Mouse (Mus musculus) right cerebral cortex, adult 2 months (tissue): ENCODE measurements around the gene Rtp2.
"Not testable (repeated sequence)": the region's sequence is repeated elsewhere in the genome, so short reads cannot be mapped to it uniquely, and the experiment has no call there.

ENCODE experiments used
- DNase-seq, 2 experiments: peaks; one replicate each; pipeline ENCODE4 v3.0.0; 2021 to 2022; ENCODE audit warnings: low spot score in 2 of 2

Gene Rtp2

DNA sequence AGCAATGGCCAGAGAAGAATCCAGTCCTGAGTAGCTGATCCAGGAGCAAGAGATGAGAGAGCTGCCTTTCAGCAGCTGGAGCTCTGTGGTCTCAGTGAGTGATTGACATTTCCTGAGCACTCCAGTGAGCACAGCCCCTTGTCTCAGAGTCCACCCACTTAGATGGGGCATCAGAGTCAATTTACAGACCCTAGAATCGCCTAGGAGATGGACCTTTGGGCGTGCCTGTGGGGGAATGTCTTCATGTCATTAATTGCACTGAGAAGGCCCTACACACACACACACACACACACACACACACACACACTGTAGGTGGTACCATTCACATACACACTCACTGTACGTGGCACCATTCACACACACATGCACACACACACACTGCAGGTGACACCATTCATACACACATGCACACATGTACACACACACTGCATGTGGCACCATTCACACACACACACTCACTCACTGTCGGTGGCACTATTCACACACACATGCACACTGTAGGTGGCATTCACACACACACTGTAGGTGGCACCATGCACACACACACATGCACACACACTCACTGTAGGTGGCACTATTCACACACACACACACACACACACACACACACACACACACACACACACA is 20.0 kb upstream of the Rtp2 start:
- DNase-seq, result no peak

DNA sequence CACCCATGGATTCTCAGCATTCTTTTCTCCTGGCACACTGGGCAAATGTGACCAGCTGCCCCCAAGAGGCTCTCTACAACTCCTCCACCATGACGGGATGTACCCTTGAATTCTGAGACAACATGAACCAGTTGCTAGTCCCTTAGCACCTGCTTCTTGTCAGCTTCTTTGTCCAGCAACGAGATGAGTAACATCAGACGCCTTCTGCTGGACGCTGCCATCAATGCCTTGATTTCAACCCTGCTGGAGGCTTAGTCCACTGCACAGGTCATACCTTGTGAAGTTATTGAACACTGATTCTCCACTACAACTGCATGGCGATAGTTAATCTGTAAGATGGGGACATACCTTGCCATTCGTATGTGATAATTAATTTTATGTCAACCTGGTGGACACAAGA is 15.5 kb upstream of the Rtp2 start:
- no peak for DNase-seq

DNA sequence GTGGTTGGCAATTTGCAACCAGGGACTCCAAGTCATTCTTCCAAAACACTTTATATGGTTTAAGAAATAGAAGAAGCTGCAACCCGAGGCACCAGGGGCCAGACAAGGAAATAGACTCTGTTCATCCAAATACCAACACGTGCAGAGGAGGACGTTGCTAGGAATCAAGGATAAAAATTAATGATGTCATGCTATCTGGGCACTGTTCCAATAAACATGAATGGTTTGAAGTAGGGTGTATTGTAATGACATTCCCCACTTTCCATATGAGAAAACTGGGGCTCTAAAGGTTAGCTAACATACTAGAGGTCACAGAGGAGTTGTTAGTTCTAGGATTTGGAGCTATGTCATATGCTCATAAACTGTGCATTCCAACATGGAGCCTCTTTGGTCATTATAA is 12.6 kb upstream of the Rtp2 start:
- no peak for DNase-seq

DNA sequence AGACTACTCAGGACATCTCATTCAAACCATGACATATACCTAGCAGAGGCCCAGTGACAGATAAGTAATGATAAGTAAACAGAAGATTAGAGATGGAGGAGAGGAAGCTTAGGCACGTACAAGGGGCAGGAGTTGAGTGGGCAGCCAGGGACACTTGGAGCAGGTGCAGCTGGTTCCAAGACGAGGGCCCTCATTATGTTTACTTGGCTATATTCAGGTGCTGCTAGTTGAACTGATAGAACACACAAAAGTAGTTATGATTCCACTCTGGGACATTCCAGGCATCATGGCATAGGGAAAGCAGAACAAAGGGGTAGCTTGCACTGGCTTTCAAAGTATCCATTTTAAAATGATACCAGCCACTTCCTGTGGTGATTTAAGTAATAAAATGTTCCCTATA is 2.2 kb upstream of the Rtp2 start:
- no peak for DNase-seq

DNA sequence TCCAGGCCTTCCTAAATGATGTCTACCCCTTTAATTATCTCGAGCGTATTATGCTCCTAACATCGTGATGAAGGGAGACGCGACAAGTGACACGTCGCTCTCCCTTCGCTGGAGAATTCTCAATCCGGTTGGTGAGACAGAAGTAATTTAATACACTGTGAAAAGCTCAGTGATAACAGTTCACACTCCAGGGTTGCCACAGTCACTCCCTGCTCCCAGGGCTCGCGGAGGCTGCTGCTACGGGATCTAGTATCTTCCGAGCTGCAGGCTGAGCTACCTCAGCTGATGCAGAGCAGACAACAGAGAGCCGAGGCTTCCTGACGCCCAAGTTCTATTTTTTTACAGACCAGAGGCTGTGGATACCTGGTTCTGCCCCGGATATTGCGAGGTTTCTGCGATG is 919 bp downstream of the Rtp2 start:
- DNase-seq, result no peak

DNA sequence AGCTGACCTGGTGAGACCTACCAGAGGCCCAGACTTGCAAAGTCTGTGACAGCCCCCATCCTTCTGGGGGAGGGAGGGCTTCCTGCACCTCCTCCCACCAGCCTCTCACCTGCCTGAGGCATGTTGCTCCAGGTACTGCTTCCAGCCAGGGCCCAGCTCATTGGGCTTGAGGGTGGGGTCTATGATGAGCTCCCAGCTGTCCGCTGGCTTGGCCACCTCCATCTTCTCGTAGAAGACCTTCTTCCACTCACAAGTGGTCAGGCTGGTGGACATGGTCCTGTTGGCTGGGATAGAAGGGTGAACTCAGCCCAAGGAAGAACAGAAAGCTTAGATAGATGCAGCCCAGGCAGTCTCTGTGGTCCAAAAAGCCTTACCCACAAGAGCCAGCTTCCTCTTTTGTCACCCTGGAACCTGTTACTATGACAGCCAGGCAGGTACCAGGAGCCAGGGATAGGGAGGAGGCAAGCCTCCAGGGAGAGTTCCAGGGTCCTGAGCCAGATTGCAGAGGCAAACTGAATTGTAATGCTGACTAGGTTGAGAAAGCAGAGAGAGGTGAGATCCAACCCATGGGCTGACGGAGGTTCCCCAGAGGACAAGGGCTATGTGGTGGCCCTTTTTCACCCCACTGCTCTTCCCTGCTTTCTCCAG is 1.6 kb downstream of the Rtp2 start:
- no peak for DNase-seq

DNA sequence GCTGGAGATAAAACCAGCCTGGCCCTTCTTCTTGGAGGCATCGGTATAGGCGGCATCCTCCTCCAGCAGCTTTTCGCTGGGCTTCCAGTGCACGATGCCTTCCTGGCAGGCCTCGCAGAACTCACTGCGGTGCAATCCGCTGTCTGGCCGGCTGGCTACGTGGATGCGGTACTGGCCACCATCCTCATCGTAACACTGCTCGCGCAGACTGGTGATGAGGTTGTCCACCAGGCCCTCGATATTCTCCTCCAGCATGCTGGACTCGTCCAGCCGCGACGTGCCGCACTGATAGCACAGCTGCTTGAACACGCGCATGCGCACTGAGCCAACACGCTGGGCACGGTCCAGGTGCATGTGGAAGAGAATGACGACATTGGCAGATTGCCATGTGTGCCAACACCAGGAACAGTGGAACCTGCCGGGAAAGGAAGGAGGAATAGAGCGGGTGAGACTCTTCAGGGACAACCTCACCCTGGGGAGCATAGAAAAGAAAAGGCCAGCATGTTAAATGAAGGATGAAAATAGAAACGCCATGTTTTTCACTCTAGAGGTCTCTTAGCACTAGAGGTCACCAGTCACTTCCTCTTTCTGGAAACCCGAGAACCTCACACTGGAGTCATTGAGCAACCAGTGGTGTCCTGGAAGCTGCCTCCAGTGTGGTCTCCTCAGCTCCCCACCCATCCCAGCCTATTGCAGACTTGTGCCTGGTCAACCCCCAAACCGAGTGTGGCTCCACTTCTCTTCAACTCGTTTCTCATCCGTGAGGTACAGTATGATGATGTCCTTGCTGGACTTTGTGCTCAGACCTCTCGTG is 4.7 kb downstream of the Rtp2 start:
- no peak for DNase-seq

DNA sequence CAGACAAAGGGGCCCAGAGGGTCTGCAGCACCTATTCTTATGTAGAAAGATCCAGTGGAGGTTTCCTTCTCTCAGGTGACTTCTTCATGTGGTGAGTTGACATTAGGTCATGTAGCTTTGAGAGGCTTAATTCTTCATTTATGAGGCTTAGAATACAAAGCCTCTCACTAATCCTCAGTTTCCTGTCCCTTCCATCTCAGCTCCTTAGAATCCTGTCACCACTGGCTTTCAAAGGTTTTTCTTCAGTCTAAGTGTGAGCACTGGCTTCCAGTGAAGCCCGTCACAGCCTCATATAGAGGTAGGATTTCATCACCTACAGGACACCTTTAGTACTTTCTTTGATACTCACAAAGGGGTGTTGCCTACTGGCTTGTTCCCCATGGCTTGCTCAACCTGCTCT is 9.3 kb downstream of the Rtp2 start:
- no peak for DNase-seq

DNA sequence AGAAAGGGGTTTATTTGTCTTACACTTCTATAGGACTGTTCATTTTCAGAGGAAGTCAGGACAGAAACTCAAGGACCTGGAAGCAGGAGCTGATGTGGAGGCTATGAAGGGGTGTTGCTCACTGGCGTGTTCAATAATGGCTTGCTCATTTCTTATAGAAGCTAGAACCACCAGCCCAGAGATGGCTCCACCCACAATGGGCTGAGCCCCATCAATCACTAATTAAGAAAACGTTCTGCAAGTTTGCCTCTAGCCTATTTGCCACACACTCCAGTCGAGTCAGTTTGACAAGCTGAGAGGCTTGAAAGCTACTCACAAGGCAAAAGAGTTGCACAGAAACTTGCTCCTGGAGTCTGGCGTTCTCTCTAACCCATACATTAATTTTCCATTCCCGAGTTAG is 10.5 kb downstream of the Rtp2 start:
- no peak for DNase-seq

DNA sequence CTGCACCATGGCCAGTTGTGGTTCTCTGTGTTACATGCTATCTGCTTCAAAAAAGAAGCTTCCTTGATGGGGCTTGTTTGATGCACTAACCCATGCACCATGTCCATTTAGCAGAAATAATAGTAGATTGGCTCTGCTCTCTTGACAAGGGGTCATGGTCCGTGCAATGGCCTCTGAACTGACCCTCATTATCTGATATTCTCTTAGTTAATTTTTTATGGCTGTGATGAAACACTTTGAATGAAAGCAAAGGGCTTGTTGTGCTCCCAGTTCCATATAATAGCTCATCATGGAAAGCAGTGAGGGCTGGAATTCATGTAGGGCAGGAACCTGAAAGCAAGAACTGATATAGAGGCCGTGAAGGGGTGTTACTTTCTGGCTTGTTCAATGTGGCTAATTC is 12.8 kb downstream of the Rtp2 start:
- DNase-seq, result no peak

DNA sequence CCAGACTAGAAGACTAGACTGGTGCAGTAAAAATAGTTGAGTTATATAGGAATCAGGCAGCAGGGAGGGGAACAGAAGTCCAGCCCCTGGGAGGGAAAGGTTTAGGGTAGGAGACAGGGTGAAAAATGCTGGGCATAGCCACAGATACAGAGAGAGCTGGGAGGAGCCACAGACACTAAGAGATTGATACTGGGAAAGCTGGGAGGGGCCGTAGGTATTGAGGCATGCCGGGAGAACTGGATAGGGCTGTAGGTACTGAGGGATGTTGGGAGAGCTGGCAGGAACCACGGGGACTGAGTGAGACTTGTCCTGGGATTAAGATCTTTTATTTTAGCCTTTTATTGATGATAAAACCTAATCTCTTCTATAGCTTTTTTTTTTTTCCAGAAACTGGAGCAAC is 18.8 kb downstream of the Rtp2 start:
- DNase-seq, result no peak

DNA sequence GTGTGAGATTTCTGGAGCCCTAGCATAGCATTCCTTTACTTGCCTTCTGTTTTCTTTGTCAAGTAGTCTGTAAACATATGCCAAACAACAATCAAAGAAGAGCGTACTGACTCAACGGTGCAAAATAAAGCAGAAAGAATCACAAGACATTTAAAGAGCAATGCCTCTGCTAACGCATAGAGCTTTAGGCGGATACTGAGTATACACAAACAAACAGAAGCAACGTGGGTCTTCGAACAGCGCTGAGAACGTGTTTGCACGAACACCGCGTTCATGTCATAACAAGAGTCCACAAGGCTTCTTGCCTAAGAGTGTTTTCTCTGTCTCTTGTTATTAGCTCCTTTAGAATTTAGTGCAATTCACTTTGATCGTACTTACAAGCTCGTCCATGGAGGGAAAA is 19.5 kb downstream of the Rtp2 start:
- no peak for DNase-seq

DNA sequence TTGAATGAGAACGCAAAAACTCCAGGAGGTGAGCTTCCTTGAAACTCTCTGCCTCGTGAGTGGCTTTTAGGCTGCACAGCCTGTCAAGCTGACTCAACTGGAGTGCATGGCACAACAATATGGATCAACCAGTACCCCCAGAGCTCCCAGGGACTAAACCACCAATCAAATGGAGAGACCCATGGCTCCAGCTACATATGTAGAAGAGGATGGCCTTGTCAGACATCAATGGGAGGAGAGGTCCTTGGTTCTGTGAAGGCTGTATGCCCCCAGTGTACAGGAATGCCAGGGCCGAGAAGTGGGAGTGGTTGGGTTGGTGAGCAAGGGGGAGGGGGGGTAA is 23.2 kb downstream of the Rtp2 start:
- DNase-seq, result not testable (repeated sequence)

DNA sequence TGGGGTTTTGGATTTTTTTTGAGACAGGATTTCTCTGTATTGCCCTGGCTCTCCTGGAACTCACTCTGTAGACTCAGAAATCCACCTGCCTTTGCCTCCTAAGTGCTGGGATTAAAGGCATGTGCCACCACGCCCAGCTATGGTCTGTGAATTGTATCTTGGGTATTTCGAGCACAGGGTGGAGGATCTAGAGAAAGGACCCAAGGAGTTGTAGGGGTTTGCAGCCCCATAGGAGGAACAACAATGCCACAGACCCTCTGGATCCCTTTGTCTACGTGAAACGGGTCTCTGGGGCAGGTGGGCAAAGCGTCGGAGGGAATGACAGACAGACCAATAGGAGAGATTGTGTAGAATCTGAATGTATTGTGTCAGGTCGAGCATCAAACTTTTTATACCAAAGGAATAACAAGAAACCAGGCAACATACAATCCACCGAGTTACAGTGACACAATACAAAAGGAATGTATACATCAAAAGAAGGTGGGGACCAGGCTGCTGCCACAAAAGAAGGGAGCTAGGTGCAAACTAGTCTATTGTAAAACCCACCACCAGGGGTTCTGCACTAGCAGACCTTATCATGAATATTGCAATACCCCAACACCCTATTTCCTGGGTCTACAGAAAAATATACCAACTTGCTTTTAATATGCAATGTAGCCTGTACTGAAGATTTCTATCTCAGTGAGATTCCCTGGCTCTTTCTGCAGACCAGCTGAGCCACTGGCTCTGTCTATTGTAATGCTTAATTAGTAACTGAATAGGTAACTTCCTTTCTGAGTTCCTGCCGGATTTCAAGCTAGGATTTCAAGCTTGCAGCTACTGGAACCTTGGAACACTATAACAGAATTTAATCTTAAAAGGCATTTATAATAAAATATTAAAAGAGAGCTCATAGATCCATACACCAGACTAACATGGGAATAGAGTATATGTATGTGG is 23.8 kb downstream of the Rtp2 start:
- not testable (repeated sequence) for DNase-seq

DNA sequence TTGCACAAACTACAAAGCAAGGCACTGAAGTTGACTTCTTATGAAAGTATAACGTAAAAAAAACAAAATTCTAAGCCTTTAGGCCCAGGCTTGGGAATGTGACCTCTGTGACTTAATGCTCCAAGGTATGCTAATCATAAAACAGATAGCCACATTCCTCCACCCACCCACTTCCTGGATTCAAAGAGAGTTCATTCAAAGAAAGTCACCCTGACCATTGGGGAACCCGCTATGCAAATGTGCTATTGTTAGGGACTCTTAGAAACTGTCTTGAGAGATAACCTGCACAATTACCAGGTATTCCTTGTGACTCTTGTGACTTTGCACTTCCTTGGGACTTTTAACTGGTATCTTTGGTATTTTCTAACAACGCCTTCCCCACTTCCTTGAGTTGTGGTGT is 25.6 kb downstream of the Rtp2 start:
- not testable (repeated sequence) for DNase-seq

DNA sequence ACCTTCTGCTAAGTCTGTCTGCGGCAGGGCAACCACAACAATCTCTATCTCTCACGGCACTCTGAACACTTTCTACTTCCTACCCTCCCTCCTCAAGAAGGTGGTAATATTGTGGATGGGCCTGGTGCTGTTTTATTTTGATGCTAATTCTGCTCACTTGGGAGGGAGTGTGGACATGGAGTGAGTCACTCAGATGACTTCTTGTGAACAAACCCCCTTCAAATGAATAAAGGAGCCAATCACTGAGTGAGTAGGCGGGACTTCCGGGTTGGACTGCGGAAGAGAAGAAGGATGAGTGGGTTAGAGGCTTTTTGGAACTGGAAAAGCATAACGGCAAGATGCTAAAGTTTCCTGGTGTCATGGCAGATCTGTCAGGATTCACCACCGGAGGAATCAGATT is 30.8 kb downstream of the Rtp2 start:
- no peak for DNase-seq

DNA sequence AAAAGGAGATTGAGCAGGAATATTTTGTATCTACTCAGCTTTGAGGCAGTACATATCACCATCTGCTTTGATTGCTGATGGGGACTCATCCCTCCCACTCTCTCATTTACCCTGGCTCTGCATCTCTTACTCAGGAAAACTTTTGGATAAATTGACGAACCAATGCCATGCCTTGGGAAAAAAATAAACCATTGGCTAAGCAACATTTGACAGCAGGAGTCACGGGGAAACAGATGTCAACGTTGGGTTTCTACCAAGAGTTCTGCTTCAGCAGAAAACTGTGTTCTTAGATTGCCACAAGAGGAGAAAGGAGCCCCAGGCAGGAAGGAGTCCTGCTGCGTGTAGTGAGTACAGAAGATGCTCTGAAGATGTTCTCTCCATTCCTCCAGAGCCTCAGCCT is 32.1 kb downstream of the Rtp2 start:
- peak in 1 of 2 experiments; percentile 15 for DNase-seq

DNA sequence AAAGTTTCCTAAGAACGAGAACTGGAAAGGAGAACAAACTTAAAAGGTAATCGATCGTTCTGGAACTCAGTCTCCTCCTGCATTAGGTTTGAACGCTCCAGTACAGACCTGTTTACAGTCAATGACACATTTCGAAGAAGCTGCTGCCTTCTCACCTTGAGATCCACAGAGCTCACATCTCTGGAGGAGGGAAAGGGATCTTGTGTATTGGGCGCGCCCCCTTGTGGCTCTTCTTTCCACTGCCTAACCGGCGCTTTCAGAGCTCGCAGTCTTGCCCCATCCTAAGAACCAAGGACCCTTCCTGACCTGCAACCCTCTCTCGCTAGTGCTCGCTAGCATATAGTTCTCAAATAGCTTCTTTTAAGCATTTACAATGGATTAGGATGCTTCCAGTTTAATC is 33.4 kb downstream of the Rtp2 start:
- DNase-seq, result peak; percentile 87 to 90

DNA sequence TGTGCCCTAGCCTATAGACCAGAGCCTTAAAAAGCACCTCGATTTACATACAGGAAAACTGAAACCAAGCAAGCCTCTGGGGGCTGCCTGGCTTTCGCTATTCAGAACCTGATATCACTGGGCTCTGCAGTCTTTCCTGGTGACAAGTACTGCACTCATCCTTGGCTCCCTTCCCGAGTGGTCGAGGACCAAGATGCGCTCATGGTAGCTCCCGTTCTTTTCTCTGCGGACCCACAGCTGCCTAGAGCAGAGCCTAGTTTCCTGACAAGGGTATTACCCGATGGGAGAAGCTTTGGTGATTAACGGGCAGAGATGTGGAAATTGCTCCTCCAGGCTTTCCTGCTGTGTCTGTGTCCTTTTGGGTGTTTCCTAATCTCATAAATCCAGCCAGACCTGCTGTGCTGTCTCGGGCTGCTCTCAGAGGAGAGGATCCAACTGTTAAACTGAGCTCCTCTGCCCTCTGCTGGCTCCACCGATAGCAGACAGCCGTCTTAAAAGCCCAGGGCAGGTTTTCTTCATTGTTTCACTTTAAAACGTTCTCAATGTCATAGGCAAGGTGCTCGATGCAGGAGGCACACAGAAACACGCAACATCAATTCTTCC is 34.1 kb downstream of the Rtp2 start:
- peak; percentile 82 to 83 for DNase-seq

DNA sequence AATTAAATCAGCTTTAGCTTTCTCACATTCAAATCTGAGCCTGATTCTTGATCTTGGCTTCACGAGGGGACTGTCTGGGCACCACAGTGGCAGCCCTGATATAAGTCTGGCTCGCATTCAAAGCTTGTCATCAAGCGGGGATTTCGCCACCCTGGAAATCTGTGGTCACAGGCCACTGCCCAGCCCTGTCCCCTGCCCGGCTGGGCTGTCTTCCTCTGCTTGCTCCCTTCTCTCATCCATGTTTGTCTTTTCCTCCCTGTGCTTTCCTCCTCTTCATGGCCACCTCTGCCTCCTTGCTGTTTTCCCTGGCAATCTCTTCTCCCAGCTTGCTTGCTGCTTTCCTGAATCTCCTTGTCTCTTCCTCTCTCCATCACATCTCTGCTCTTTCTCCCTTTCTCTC is 34.7 kb downstream of the Rtp2 start:
- DNase-seq, result peak in 1 of 2 experiments; percentile 4

DNA sequence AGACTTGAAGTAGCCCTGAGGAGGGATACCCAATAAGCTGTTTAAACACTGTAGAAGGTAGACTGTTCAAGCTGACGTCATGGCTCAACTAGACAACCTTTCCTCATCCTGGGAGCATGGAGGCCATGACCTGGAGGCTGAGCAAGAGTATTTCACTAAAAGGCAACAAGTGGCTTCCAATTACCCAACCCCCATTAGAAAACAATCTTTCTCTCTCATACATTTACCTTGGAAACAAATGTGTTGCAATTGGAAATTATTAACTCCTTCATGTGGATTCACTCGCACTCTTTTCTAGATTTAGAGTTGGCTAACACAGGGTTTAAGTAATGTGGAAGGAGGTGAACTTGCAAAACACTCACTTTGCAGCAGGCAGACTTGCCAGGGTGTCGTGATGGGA is 37.1 kb downstream of the Rtp2 start:
- DNase-seq, result no peak

DNA sequence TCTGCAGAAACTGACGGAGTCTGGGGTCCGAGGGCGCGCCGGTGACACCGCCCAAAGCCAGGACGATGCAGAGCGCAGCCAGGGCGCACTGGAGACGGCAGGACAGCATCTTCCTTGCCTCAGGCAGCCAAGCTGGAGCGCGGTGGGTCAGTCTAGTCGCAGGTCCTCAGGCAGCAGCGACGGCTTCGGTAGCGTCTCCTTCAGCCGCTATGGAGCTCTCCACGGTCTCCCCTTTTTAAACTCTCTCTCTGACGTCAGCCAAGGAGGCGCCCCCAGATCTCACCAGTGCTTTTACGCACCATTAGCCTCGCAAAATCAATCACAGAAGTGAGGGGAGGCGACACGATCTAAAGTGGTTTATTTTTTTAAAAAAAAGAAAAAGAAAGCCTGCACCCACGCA is 41.6 kb downstream of the Rtp2 start, which contains the start of gene Sst:
Gene Sst, minus strand, starts transcription at position 323 of the 400 bp plus-strand sequence.
- DNase-seq, result no peak
